Mouse (Mus musculus): ENCODE measurements around the gene Sh3glb1.

- TF ChIP-seq CTCF (IDR thresholded peaks at IDR 0.05; ENCODE audit: control insufficient read depth, insufficient read depth, insufficient replicate concordance, low read depth, low read length) (no peak), POLR2A (IDR thresholded peaks at IDR 0.05; ENCODE audit: control insufficient read depth, low read depth, low read length) (no peak)
Measured at GRCm38 (mm10) chr3:144662215-144662852, 57.8 kb downstream of the Sh3glb1 start.
